In genomic region chr1:60404848-60405247, GRCm38 (mm10) we compare ENCODE assay signal across 12 mouse cellular contexts. TPM values are rescaled to one million over a fixed set of nuclear protein-coding genes. Genes with fewer than 3 reads are reported as not detected.
A peak's percentile ranks its signal among the peaks of the same experiment; 100 is the strongest.
DNase-seq lines count a peak whose midpoint lies in the region; ATAC-seq and TF ChIP-seq lines count a peak whose summit lies in the region.
"Had no signal": no experiment of that assay in that cellular context is flagged by ENCODE, and none has a peak within 500 bp of the region (broad histone marks: within the 10 kb centered on the region; RNA-seq: fewer than 3 reads in every experiment).

No protein-coding gene starts in this region.

- TF ChIP-seq RAD21 in MEL (IDR thresholded peaks at IDR 0.05; ENCODE audit: low read depth, low read length): peak; percentile 36

- H3K4me2 ChIP-seq in hindbrain, postnatal 0 days (ENCODE audit: low read depth, low read length): no peak overlapping the region
- no peak overlapping the region for H3K4me2 ChIP-seq in hindbrain, embryonic 12.5 days (replicated peaks)
- H3K4me2 ChIP-seq in forebrain, embryonic 13.5 days: no peak overlapping the region
- H3K4me2 ChIP-seq: limb, embryonic 13.5 days had no signal

- no peak for ATAC-seq in hindbrain, postnatal 0 days
- no peak for ATAC-seq in hindbrain, embryonic 12.5 days (ENCODE audit: low FRiP score)
- ATAC-seq in inflammation-experienced regulatory T-cells, adult 6 months: no peak
- no peak for ATAC-seq in forebrain, embryonic 13.5 days

- TF ChIP-seq EP300 in MEL (IDR thresholded peaks at IDR 0.05; ENCODE audit: low read depth in 1 of 2, low read length in 2 of 2): no peak

- peaks cover 4% of the 10 kb centered on the region; the same call in 1 of the 2 replicates for H3K79me2 ChIP-seq in MEL (ENCODE audit: control insufficient read depth, insufficient read depth, low read length, poor library complexity)

- no peak overlapping the region for H3K27ac ChIP-seq in hindbrain, postnatal 0 days
- H3K27ac ChIP-seq in hindbrain, embryonic 12.5 days: no peak overlapping the region
- no peak overlapping the region for H3K27ac ChIP-seq in MEL (ENCODE audit: control insufficient read depth, low read depth, low read length)
- no peak overlapping the region for H3K27ac ChIP-seq in forebrain, embryonic 13.5 days
- H3K27ac ChIP-seq: limb, embryonic 13.5 days had no signal

- no peaks in the 10 kb centered on the region for H3K27me3 ChIP-seq in hindbrain, postnatal 0 days (ENCODE audit: insufficient read depth, low read length)
- H3K27me3 ChIP-seq in hindbrain, embryonic 12.5 days: no peaks in the 10 kb centered on the region
- H3K27me3 ChIP-seq in MEL (ENCODE audit: control insufficient read depth in 1 of 2, insufficient read depth in 2 of 2, low read length in 2 of 2): no peaks in the 10 kb centered on the region
- H3K27me3 ChIP-seq in forebrain, embryonic 13.5 days: no peaks in the 10 kb centered on the region
- H3K27me3 ChIP-seq: limb, embryonic 13.5 days had no signal

- DNase-seq in hindbrain, postnatal 0 days (ENCODE audit: low spot score): no peak
- DNase-seq in 416B (ENCODE audit: low read depth) (peak; percentile 72), MEL (ENCODE audit: low read depth, low spot score) (peak; percentile 47)
- DNase-seq in kidney, postnatal 36 days: peak; percentile 42 to 47
- DNase-seq in spleen, postnatal 14 days (ENCODE audit: low spot score in 2 of 2): no peak
- DNase-seq: adrenal gland, postnatal 25 days; cerebellum, postnatal 36 days; heart, postnatal 4 days had no signal

- H3K4me1 ChIP-seq in hindbrain, postnatal 0 days (ENCODE audit: insufficient read depth, low read length): no peaks in the 10 kb centered on the region
- 0 out of 2 replicates have a peak, but pooled peaks cover 2% of the 10 kb centered on the region for H3K4me1 ChIP-seq in hindbrain, embryonic 12.5 days
- H3K4me1 ChIP-seq in MEL (ENCODE audit: control insufficient read depth in 1 of 2, insufficient read depth in 2 of 2, low read length in 2 of 2): peaks cover 0 to 4% of the 10 kb centered on the region in 2 experiments; a peak in 2 of 4 replicates
- peaks cover 11% of the 10 kb centered on the region for H3K4me1 ChIP-seq in forebrain, embryonic 13.5 days
- H3K4me1 ChIP-seq: limb, embryonic 13.5 days had no signal

- peak; percentile 46 for TF ChIP-seq CTCF in hindbrain, postnatal 0 days (IDR thresholded peaks at IDR 0.05; ENCODE audit: low read depth)
- TF ChIP-seq CTCF in MEL (IDR thresholded peaks at IDR 0.05 in 2 of 3, conservative IDR thresholded peaks at IDR 0.05 in 1 of 3; ENCODE audit: control insufficient read depth in 1 of 3, insufficient read depth in 1 of 3, low read depth in 2 of 3, low read length in 3 of 3, poor library complexity in 1 of 3, severe bottlenecking in 1 of 3): peak in 2 of 3 experiments; percentile 17 to 58; a peak in 3 of 6 replicates

- no peak overlapping the region for H3K9ac ChIP-seq in hindbrain, postnatal 0 days (replicated peaks; ENCODE audit: low read length)
- H3K9ac ChIP-seq in hindbrain, embryonic 12.5 days: no peak overlapping the region
- H3K9ac ChIP-seq in MEL (ENCODE audit: control insufficient read depth, low read depth, low read length, poor library complexity, severe bottlenecking): no peak overlapping the region
- no peak overlapping the region for H3K9ac ChIP-seq in forebrain, embryonic 13.5 days
- H3K9ac ChIP-seq: limb, embryonic 13.5 days had no signal

- no peaks in the 10 kb centered on the region for H3K9me3 ChIP-seq in hindbrain, postnatal 0 days (ENCODE audit: low read length)
- H3K9me3 ChIP-seq in hindbrain, embryonic 12.5 days (replicated peaks): no peaks in the 10 kb centered on the region
- H3K9me3 ChIP-seq in MEL (replicated peaks; ENCODE audit: insufficient read depth, low read length): no peaks in the 10 kb centered on the region
- H3K9me3 ChIP-seq in forebrain, embryonic 13.5 days (replicated peaks): no peaks in the 10 kb centered on the region
- H3K9me3 ChIP-seq: limb, embryonic 13.5 days had no signal

- no peak overlapping the region for H3K4me3 ChIP-seq in hindbrain, postnatal 0 days (ENCODE audit: low read length)
- no peak overlapping the region for H3K4me3 ChIP-seq in hindbrain, embryonic 12.5 days
- H3K4me3 ChIP-seq in MEL (ENCODE audit: control insufficient read depth in 1 of 2, insufficient read depth in 1 of 2, low read depth in 2 of 2, low read length in 2 of 2): no peak overlapping the region
- H3K4me3 ChIP-seq in forebrain, embryonic 13.5 days: no peak overlapping the region
- H3K4me3 ChIP-seq: limb, embryonic 13.5 days had no signal

- TF ChIP-seq POLR2A in MEL (IDR thresholded peaks at IDR 0.05; ENCODE audit: control insufficient read depth in 1 of 2, insufficient read depth in 1 of 2, low read depth in 1 of 2, low read length in 2 of 2, poor library complexity in 1 of 2): no peak

- H3K36me3 ChIP-seq in hindbrain, postnatal 0 days (ENCODE audit: insufficient read depth, low read length): no peaks in the 10 kb centered on the region
- H3K36me3 ChIP-seq in hindbrain, embryonic 12.5 days: no peaks in the 10 kb centered on the region
- peaks cover 0 to 7% of the 10 kb centered on the region in 2 experiments; a peak in 1 of 4 replicates for H3K36me3 ChIP-seq in MEL (ENCODE audit: control insufficient read depth in 1 of 2, insufficient read depth in 2 of 2, low read length in 2 of 2)
- no peaks in the 10 kb centered on the region for H3K36me3 ChIP-seq in forebrain, embryonic 13.5 days (ENCODE audit: poor library complexity, severe bottlenecking)
- H3K36me3 ChIP-seq: limb, embryonic 13.5 days had no signal

- 100% methylated on average over 1 of the region's 1 CpGs for WGBS in hindbrain, postnatal 0 days
- WGBS in hindbrain, embryonic 12.5 days: 97% methylated on average over 1 of the region's 1 CpGs
- WGBS in forebrain, embryonic 13.5 days: 94% methylated on average over 1 of the region's 1 CpGs

TF ChIP-seq in MEL, 35 proteins besides CTCF, POLR2A, EP300 and RAD21:
- TF ChIP-seq MAFK (IDR thresholded peaks at IDR 0.05; ENCODE audit: borderline replicate concordance, low read depth, low read length) (peak; percentile 100), CHD2 (IDR thresholded peaks at IDR 0.05; ENCODE audit: low read length) (no peak), SMC3 (IDR thresholded peaks at IDR 0.05; ENCODE audit: low read depth, low read length) (peak; percentile 59), ZC3H11A (IDR thresholded peaks at IDR 0.05; ENCODE audit: low read depth, low read length) (no peak)

RNA-seq across cellular contexts. Expression of gene Abi2, which starts 4.6 kb away (rescaled TPM):
- 251 and 254 TPM in 2 replicates for total RNA-seq in hindbrain, postnatal 0 days (2014; rRNA removed)
- 62.0 and 72.9 TPM in 2 replicates for polyA plus RNA-seq in hindbrain, postnatal 0 days (2015; fragmentation: Nextera tagmentation; extraction: Ambion mirVana)
- 68.3 and 77.8 TPM in 2 replicates for polyA plus RNA-seq in hindbrain, embryonic 12.5 days (2016; fragmentation: Nextera tagmentation; extraction: Ambion mirVana)
- total RNA-seq in MEL (2012; rRNA removed): 15.0 and 21.7 TPM in 2 replicates
- 10 to 100 TPM; 16.0 to 75.2 TPM for polyA plus RNA-seq in MEL (2012; ENCODE audit: insufficient read depth in 1 of 2, insufficient read length in 2 of 2, low read depth in 1 of 2, low replicate concordance in 2 of 2, missing spikeins in 1 of 2)
- 10 to 100 TPM; 14.4 to 19.9 (median 18.3) TPM for polyA plus RNA-seq in inflammation-experienced regulatory T-cells, adult 6 months (2017; shearing (Covaris generic))
- 55.0 and 58.0 TPM in 2 replicates for polyA plus RNA-seq in forebrain, embryonic 13.5 days (2015; fragmentation: Nextera tagmentation; extraction: Ambion mirVana)

Comparison
In these comparisons a context has a peak if more than half of its experiments do, and no peak if none do; other contexts are left out.
1. DNase-seq: peak in 416B (single experiment), MEL (single experiment) and kidney, postnatal 36 days (2 of 2); none in hindbrain, postnatal 0 days (single experiment) and spleen, postnatal 14 days (0 of 2).